Mouse (Mus musculus) lung, postnatal 0 days (tissue): Measurements from ENCODE around the gene Dennd1a.

Experiments
- CTCF ChIP-seq: IDR thresholded peaks from 2 replicates; pipeline ENCODE4 v1.5.1; 2016; ENCODE audit warnings: antibody characterized with exemption, mild to moderate bottlenecking
- EP300 ChIP-seq: IDR thresholded peaks from 2 replicates; pipeline ENCODE4 v1.6.1; 2016; ENCODE audit warnings: antibody characterized with exemption, mild to moderate bottlenecking, control low read depth

GRCm38 (mm10) chr2:38300941-38301340 lies 13.8 kb upstream of the Dennd1a start:
- no peak for TF ChIP-seq CTCF
- TF ChIP-seq EP300 = no peak
